Mouse (Mus musculus) small intestine, adult 2 months (tissue): ENCODE results near the gene Nfe2l1. TPM values are rescaled to one million over a fixed set of nuclear protein-coding genes. Genes with fewer than 3 reads are reported as not detected.

Source experiments
- H3K27ac ChIP-seq: fragments of 200-500 bp; 2 replicates; pipeline ENCODE4 v1.5.1; 2012; ENCODE audit warnings: low read depth, low read length, control low read depth, inconsistent platforms; ENCODE audit not compliant: insufficient read depth
- H3K27me3 ChIP-seq: fragments of 200-500 bp; 2 replicates; pipeline ENCODE4 v1.6.1; 2012; ENCODE audit warnings: mild to moderate bottlenecking, moderate library complexity, low read length, inconsistent platforms; ENCODE audit not compliant: control insufficient read depth, insufficient read depth
- H3K36me3 ChIP-seq: fragments of 200-500 bp; 2 replicates; pipeline ENCODE4 v1.6.1; 2012; ENCODE audit warnings: mild to moderate bottlenecking, low read length, control low read depth, inconsistent platforms; ENCODE audit not compliant: control insufficient read depth, insufficient read depth
- H3K4me1 ChIP-seq: fragments of 200-500 bp; 2 replicates; pipeline ENCODE4 v1.6.1; 2012; ENCODE audit warnings: low read length, inconsistent platforms, mixed read lengths; ENCODE audit not compliant: control insufficient read depth, insufficient read depth, insufficient read length
- H3K4me3 ChIP-seq: fragments of 200-500 bp; 2 replicates; pipeline ENCODE4 v1.5.1; 2012; ENCODE audit warnings: low read depth, mild to moderate bottlenecking, control low read depth, inconsistent platforms, low read length, moderate library complexity
- CTCF ChIP-seq: fragments of 200-500 bp; IDR thresholded peaks from 2 replicates; pipeline ENCODE4 v1.5.1; 2012; ENCODE audit warnings: low read depth, mild to moderate bottlenecking, control low read depth, inconsistent platforms, low read length, moderate library complexity, mixed read lengths; ENCODE audit not compliant: insufficient replicate concordance, insufficient read length; ENCODE audit errors: extremely low read depth
- POLR2A ChIP-seq: fragments of 200-500 bp; IDR thresholded peaks from 2 replicates; pipeline ENCODE4 v1.6.1; 2012; ENCODE audit warnings: low read depth, mild to moderate bottlenecking, control low read depth, inconsistent platforms, low read length, moderate library complexity
- WGBS: fragments of 180-500 bp; shearing (Covaris S2); methylation state at CpG from one replicate; pipeline ENCODE4 v1.1.7; 2018; 5-methylcytosine and 5-hydroxymethylcytosine counted together
- polyA plus RNA-seq: library from polyadenylated mRNA; depleted of rRNA; stranded (reverse); fragments of >200 nt; gene quantifications from 2 replicates; pipeline ENCODE4 v1.2.3, GENCODE M21; 2012

Nfe2l1 gene
- polyA plus RNA-seq, 1 experiment = 87.5 TPM

GRCm38 (mm10) chr11:96873601-96874140 is 43.9 kb upstream of the Nfe2l1 start:
- Histone ChIP-seq H3K27ac (no peak overlapping the region), H3K27me3 (peaks cover 29% of the 10 kb centered on the region)
- 73% methylated on average over 11 of the region's 11 CpGs for WGBS

DNA sequence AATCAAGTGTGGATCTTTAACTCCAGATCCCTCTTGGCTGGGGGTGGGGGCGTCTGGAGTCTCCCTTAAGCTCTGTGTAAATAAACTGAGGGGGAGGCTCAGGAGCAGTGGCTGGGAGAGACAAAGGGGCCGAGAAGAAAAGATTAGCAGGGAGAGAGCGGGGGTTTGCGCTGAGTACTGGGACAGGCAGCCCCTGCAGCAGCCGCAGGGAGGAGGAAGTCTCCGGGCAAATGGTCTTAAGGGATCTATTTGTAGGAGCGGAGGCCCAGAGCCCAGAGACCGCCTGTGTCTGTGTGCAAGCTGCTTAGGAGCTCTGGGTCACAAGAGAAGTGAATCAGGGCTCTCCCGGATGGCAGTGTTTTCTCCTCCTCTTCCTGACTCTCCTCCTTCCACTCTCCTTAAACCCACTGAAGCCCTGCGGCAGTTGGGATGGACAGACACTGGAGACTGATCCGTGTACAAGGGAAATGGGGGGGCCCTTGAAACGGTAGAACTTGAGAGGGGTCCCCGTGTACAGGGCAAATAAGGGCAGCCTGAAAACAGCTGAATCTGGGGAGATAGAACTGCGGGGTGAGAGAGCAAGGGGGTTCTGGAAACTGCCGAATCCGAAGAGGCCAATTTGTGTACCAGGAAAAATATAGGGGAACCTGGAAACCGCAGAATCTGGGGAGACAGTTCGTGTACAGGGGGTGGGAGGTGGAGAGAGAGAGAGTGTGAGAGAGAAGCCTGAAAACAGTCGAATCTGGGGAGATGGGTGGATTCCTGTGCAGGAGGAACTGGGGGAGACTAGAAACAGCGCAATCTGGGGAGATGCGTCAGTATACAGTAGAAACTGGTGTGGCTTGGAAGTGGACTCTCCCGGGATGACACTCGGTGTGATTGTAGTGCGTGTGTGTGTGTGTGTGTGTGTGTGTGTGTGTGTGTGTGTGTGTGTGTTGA is 42.9 kb upstream of the Nfe2l1 start:
- Histone ChIP-seq H3K27me3 (peaks cover 29% of the 10 kb centered on the region), H3K27ac (no peak overlapping the region), H3K36me3 (no peaks in the 10 kb centered on the region), H3K4me3 (no peak overlapping the region), H3K4me1 (no peaks in the 10 kb centered on the region; the same call in 1 of the 2 replicates)
- TF ChIP-seq CTCF (no peak), POLR2A (no peak)
- WGBS = 28% methylated on average over 24 of the region's 24 CpGs

More at GRCm38 (mm10) chr11:96873601-96874140, 43.9 kb upstream of the Nfe2l1 start:
- Histone ChIP-seq H3K4me3 (no peak overlapping the region), H3K4me1 (no peaks in the 10 kb centered on the region; the same call in 1 of the 2 replicates), H3K36me3 (no peaks in the 10 kb centered on the region)
- TF ChIP-seq POLR2A (no peak), CTCF (no peak)

GRCm38 (mm10) chr11:96867149-96867548 is 37.4 kb upstream of the Nfe2l1 start:
- Histone ChIP-seq H3K4me1 (no peaks in the 10 kb centered on the region), H3K27ac (no peak overlapping the region), H3K4me3 (no peak overlapping the region), H3K27me3 (0 out of 2 replicates have a peak, but pooled peaks cover 2% of the 10 kb centered on the region), H3K36me3 (no peaks in the 10 kb centered on the region)
- 10% methylated on average over 5 of the region's 5 CpGs for WGBS
- no peak for TF ChIP-seq POLR2A
- peak; percentile 73; the same call in 1 of the 2 replicates for TF ChIP-seq CTCF

- Histone ChIP-seq H3K36me3 (no peaks in the 10 kb centered on the region), H3K27me3 (0 out of 2 replicates have a peak, but pooled peaks cover 2% of the 10 kb centered on the region), H3K4me1 (peaks cover 2% of the 10 kb centered on the region), H3K4me3 (no peak overlapping the region), H3K27ac (no peak overlapping the region)
- 37% methylated on average over 26 of the region's 26 CpGs for WGBS
- TF ChIP-seq CTCF (no peak), POLR2A (no peak)
These were observed 33.6 kb upstream of the Nfe2l1 start for GRCm38 (mm10) chr11:96863206-96863995.

GRCm38 (mm10) chr11:96862534-96862933 is 32.8 kb upstream of the Nfe2l1 start:
- H3K27ac ChIP-seq = no peak overlapping the region
- peaks cover 2% of the 10 kb centered on the region for H3K4me1 ChIP-seq
- no peak for TF ChIP-seq CTCF
- no peak for TF ChIP-seq POLR2A
- 79% methylated on average over 12 of the region's 12 CpGs for WGBS
- H3K36me3 ChIP-seq = no peaks in the 10 kb centered on the region
- no peak overlapping the region for H3K4me3 ChIP-seq
- H3K27me3 ChIP-seq = 0 out of 2 replicates have a peak, but pooled peaks cover 2% of the 10 kb centered on the region

DNA sequence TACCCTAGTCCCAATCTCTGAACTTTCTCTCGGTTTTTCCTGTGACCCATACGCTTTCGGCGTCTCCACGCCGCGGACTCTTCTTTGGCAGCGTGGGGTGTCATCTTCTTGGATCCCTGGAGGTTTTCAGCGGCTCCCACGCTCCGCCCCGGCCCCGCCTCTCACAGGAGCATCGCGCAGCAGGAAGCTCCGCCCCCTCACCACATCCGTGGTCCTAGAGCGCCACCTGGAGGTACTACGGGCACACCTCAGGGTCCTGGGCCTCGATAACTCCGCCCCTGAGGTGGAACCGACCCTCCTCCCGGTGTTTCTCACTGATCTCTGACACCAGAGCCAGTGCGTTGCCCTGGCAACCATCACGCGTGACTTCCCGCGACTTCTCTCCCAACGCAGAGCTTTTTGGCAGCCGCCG is 32.1 kb upstream of the Nfe2l1 start:
- TF ChIP-seq POLR2A (no peak), CTCF (peak; percentile 83)

More for the DNA sequence above, 32.1 kb upstream of the Nfe2l1 start:
- Histone ChIP-seq H3K27me3 (0 out of 2 replicates have a peak, but pooled peaks cover 2% of the 10 kb centered on the region), H3K4me3 (peak overlapping the region; percentile 59), H3K36me3 (no peaks in the 10 kb centered on the region), H3K4me1 (peaks cover 2% of the 10 kb centered on the region), H3K27ac (no peak overlapping the region)
- WGBS = under 1% methylated on average over 31 of the region's 31 CpGs
